Mouse (Mus musculus): ENCODE measurements at regions not wholly inside any gene's neighbourhood (a gene's known extent, or its start where the extent isn't known, plus 50 kb on each side); places are given as distances from the start of the nearest gene placed in this dataset.

- Histone ChIP-seq H3K4me2 (ENCODE audit: low read depth) (no peak overlapping the region), H3K4me3 (no peak overlapping the region), H3K36me3 (ENCODE audit: control insufficient read depth, insufficient read depth) (no peaks in the 10 kb centered on the region), H3K79me2 (ENCODE audit: control insufficient read depth, insufficient read depth) (no peaks in the 10 kb centered on the region), H3ac (ENCODE audit: control insufficient read depth, insufficient read length) (no peak overlapping the region), H3K27me3 (ENCODE audit: control insufficient read depth, insufficient read depth, insufficient read length) (no peaks in the 10 kb centered on the region)
- TF ChIP-seq USF1 (IDR thresholded peaks at IDR 0.05; ENCODE audit: low read depth) (no peak), POLR2A (IDR thresholded peaks at IDR 0.05; ENCODE audit: insufficient read length, low read depth) (no peak), SRF (IDR thresholded peaks at IDR 0.05; ENCODE audit: control insufficient read depth, insufficient read length, low read depth) (no peak), E2F4 (IDR thresholded peaks at IDR 0.05; ENCODE audit: insufficient read depth) (no peak), TCF3 (IDR thresholded peaks at IDR 0.05; ENCODE audit: insufficient read length, low read depth) (no peak), MYOG (IDR thresholded peaks at IDR 0.05; ENCODE audit: control insufficient read depth in 1 of 3, insufficient read depth in 1 of 3, insufficient read length in 2 of 3, low read depth in 2 of 3) (no peak), TCF12 (IDR thresholded peaks at IDR 0.05; ENCODE audit: insufficient read depth, poor library complexity, severe bottlenecking) (no peak), POLR2AphosphoS2 (IDR thresholded peaks at IDR 0.05; ENCODE audit: insufficient read length, low read depth) (no peak), CEBPB (IDR thresholded peaks at IDR 0.05; ENCODE audit: insufficient read depth, poor library complexity, severe bottlenecking) (no peak), MYOD1 (IDR thresholded peaks at IDR 0.05; ENCODE audit: control insufficient read depth in 1 of 3, insufficient read length in 2 of 3, low read depth in 2 of 3) (no peak), REST (IDR thresholded peaks at IDR 0.05; ENCODE audit: insufficient read depth, insufficient read length) (no peak), MAX (IDR thresholded peaks at IDR 0.05; ENCODE audit: low read depth) (no peak)
Observed at GRCm38 (mm10) chr8:25463532-25463931, 639.4 kb upstream of the Adam5 start.

- Histone ChIP-seq H3K4me2 (ENCODE audit: low read depth) (no peak overlapping the region), H3K4me3 (no peak overlapping the region), H3ac (ENCODE audit: control insufficient read depth, insufficient read length) (no peak overlapping the region), H3K79me2 (ENCODE audit: control insufficient read depth, insufficient read depth) (no peaks in the 10 kb centered on the region), H3K36me3 (ENCODE audit: control insufficient read depth, insufficient read depth) (no peaks in the 10 kb centered on the region), H3K27me3 (ENCODE audit: control insufficient read depth, insufficient read depth, insufficient read length) (no peaks in the 10 kb centered on the region)
- TF ChIP-seq TCF12 (IDR thresholded peaks at IDR 0.05; ENCODE audit: insufficient read depth, poor library complexity, severe bottlenecking) (no peak), E2F4 (IDR thresholded peaks at IDR 0.05; ENCODE audit: insufficient read depth) (no peak), USF1 (IDR thresholded peaks at IDR 0.05; ENCODE audit: low read depth) (no peak), MAX (IDR thresholded peaks at IDR 0.05; ENCODE audit: low read depth) (no peak), SRF (IDR thresholded peaks at IDR 0.05; ENCODE audit: control insufficient read depth, insufficient read length, low read depth) (no peak), POLR2A (IDR thresholded peaks at IDR 0.05; ENCODE audit: insufficient read length, low read depth) (no peak), MYOG (IDR thresholded peaks at IDR 0.05; ENCODE audit: control insufficient read depth in 1 of 3, insufficient read depth in 1 of 3, insufficient read length in 2 of 3, low read depth in 2 of 3) (no peak), MYOD1 (IDR thresholded peaks at IDR 0.05; ENCODE audit: control insufficient read depth in 1 of 3, insufficient read length in 2 of 3, low read depth in 2 of 3) (no peak), REST (IDR thresholded peaks at IDR 0.05; ENCODE audit: insufficient read depth, insufficient read length) (no peak), POLR2AphosphoS2 (IDR thresholded peaks at IDR 0.05; ENCODE audit: insufficient read length, low read depth) (no peak), CEBPB (IDR thresholded peaks at IDR 0.05; ENCODE audit: insufficient read depth, poor library complexity, severe bottlenecking) (no peak), TCF3 (IDR thresholded peaks at IDR 0.05; ENCODE audit: insufficient read length, low read depth) (no peak)
Observed at GRCm38 (mm10) chr8:25462492-25462891, 638.3 kb upstream of the Adam5 start.

DNA sequence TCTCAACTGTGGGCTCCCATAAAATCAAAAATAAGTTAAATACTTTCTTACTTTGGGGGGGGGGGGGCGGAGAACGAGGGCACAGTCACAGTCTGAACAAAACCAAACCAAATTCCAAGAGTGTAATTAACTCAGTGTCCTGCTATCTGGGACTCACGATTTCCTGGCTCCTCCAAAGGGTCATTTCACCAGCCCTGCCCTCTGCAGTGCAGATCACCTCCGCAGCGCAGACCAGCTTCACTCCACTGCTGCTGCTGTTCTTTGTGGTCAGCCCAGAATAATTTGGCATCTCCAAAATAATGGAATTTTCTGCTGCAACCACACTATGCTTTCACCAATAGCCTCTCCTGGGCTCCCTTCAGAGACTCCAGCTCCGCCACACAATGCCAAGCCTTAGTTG is 631.5 kb upstream of the Adam5 start:
- no peaks in the 10 kb centered on the region for H3K27me3 ChIP-seq (ENCODE audit: control insufficient read depth, insufficient read depth, insufficient read length)
- H3K36me3 ChIP-seq (ENCODE audit: control insufficient read depth, insufficient read depth) = no peaks in the 10 kb centered on the region
- H3K79me2 ChIP-seq (ENCODE audit: control insufficient read depth, insufficient read depth) = no peaks in the 10 kb centered on the region
- H3K4me3 ChIP-seq = no peak overlapping the region
- H3ac ChIP-seq (ENCODE audit: control insufficient read depth, insufficient read length) = no peak overlapping the region
- no peak overlapping the region for H3K4me2 ChIP-seq (ENCODE audit: low read depth)
- TF ChIP-seq POLR2AphosphoS2 (IDR thresholded peaks at IDR 0.05; ENCODE audit: insufficient read length, low read depth) (no peak), TCF12 (IDR thresholded peaks at IDR 0.05; ENCODE audit: insufficient read depth, poor library complexity, severe bottlenecking) (no peak), USF1 (IDR thresholded peaks at IDR 0.05; ENCODE audit: low read depth) (no peak), SRF (IDR thresholded peaks at IDR 0.05; ENCODE audit: control insufficient read depth, insufficient read length, low read depth) (no peak), REST (IDR thresholded peaks at IDR 0.05; ENCODE audit: insufficient read depth, insufficient read length) (no peak), MYOG (IDR thresholded peaks at IDR 0.05; ENCODE audit: control insufficient read depth in 1 of 3, insufficient read depth in 1 of 3, insufficient read length in 2 of 3, low read depth in 2 of 3) (no peak), MAX (IDR thresholded peaks at IDR 0.05; ENCODE audit: low read depth) (no peak), TCF3 (IDR thresholded peaks at IDR 0.05; ENCODE audit: insufficient read length, low read depth) (no peak), CEBPB (IDR thresholded peaks at IDR 0.05; ENCODE audit: insufficient read depth, poor library complexity, severe bottlenecking) (no peak), POLR2A (IDR thresholded peaks at IDR 0.05; ENCODE audit: insufficient read length, low read depth) (no peak), E2F4 (IDR thresholded peaks at IDR 0.05; ENCODE audit: insufficient read depth) (no peak), MYOD1 (IDR thresholded peaks at IDR 0.05; ENCODE audit: control insufficient read depth in 1 of 3, insufficient read length in 2 of 3, low read depth in 2 of 3) (no peak)

GRCm38 (mm10) chr8:25454972-25455371 is 630.8 kb upstream of the Adam5 start:
- no peaks in the 10 kb centered on the region for H3K27me3 ChIP-seq (ENCODE audit: control insufficient read depth, insufficient read depth, insufficient read length)
- no peaks in the 10 kb centered on the region for H3K36me3 ChIP-seq (ENCODE audit: control insufficient read depth, insufficient read depth)
- no peak for TF ChIP-seq MAX (IDR thresholded peaks at IDR 0.05; ENCODE audit: low read depth)
- H3K79me2 ChIP-seq (ENCODE audit: control insufficient read depth, insufficient read depth) = no peaks in the 10 kb centered on the region
- H3ac ChIP-seq (ENCODE audit: control insufficient read depth, insufficient read length) = no peak overlapping the region
- no peak overlapping the region for H3K4me2 ChIP-seq (ENCODE audit: low read depth)
- no peak overlapping the region for H3K4me3 ChIP-seq

GRCm38 (mm10) chr8:25453826-25454225 is 629.7 kb upstream of the Adam5 start:
- no peak for TF ChIP-seq POLR2AphosphoS2 (IDR thresholded peaks at IDR 0.05; ENCODE audit: insufficient read length, low read depth)
- H3K4me3 ChIP-seq = no peak overlapping the region
- H3ac ChIP-seq (ENCODE audit: control insufficient read depth, insufficient read length) = no peak overlapping the region
- no peaks in the 10 kb centered on the region for H3K79me2 ChIP-seq (ENCODE audit: control insufficient read depth, insufficient read depth)
- H3K27me3 ChIP-seq (ENCODE audit: control insufficient read depth, insufficient read depth, insufficient read length) = no peaks in the 10 kb centered on the region
- H3K4me2 ChIP-seq (ENCODE audit: low read depth) = no peak overlapping the region
- no peaks in the 10 kb centered on the region for H3K36me3 ChIP-seq (ENCODE audit: control insufficient read depth, insufficient read depth)

Measured in myocyte (in vitro differentiated cells).